Mouse (Mus musculus) hematopoietic stem cell, adult 5-6 weeks (primary cell): Measurements from ENCODE around the gene Zfp90. TPM values are rescaled to one million over a fixed set of nuclear protein-coding genes. Genes with fewer than 3 reads are reported as not detected.
"Not testable (repeated sequence)": the region's sequence is repeated elsewhere in the genome, so short reads cannot be mapped to it uniquely, and the experiment has no call there.

Experiments used
- ATAC-seq, 2 experiments: fragments of 125-278 bp in 1 of 2; replicated peaks in 1 of 2; 2 replicates each; pipeline ENCODE4 v1.8.0; 2016 to 2017; ENCODE audit warnings: inconsistent platforms in 2 of 2, mild to moderate bottlenecking in 2 of 2, moderate number of reproducible peaks in 2 of 2, low read depth in 1 of 2, moderate TSS enrichment in 1 of 2; ENCODE audit not compliant: low FRiP score in 2 of 2, poor library complexity in 2 of 2, severe bottlenecking in 2 of 2, insufficient read depth in 1 of 2, low TSS enrichment in 1 of 2
- total RNA-seq: library from RNA; stranded (forward); fragments of 172-1452, 232-1000 nt; gene quantifications from 2 replicates; pipeline ENCODE4 v1.2.3, GENCODE M21; 2017

Zfp90 gene
- total RNA-seq, 1 experiment from 2014 or later = 16.1 TPM

GRCm38 (mm10) chr8:106417692-106418091 lies 2.6 kb downstream of the Zfp90 start:
- ATAC-seq = no peak

GRCm38 (mm10) chr8:106431088-106431487 lies 16.0 kb downstream of the Zfp90 start:
- no peak for ATAC-seq

GRCm38 (mm10) chr8:106431952-106432351 lies 16.8 kb downstream of the Zfp90 start:
- ATAC-seq = not testable (repeated sequence)

- ATAC-seq = peak; percentile 76
Observed at GRCm38 (mm10) chr8:106432954-106433570, 17.9 kb downstream of the Zfp90 start.

GRCm38 (mm10) chr8:106433667-106434066 lies 18.5 kb downstream of the Zfp90 start:
- no peak for ATAC-seq

- no peak for ATAC-seq
Observed at GRCm38 (mm10) chr8:106437781-106438180, 22.7 kb downstream of the Zfp90 start.

GRCm38 (mm10) chr8:106440146-106440545 lies 25.0 kb downstream of the Zfp90 start:
- no peak for ATAC-seq

- no peak for ATAC-seq
Observed at GRCm38 (mm10) chr8:106442740-106443139, 27.6 kb downstream of the Zfp90 start.

- ATAC-seq = no peak
Observed at GRCm38 (mm10) chr8:106451301-106452085, 36.4 kb downstream of the Zfp90 start.

GRCm38 (mm10) chr8:106452701-106453481 lies 37.8 kb downstream of the Zfp90 start:
- ATAC-seq = no peak

- no peak for ATAC-seq
Observed at GRCm38 (mm10) chr8:106454036-106454435, 38.9 kb downstream of the Zfp90 start.

GRCm38 (mm10) chr8:106462131-106462530 lies 47.0 kb downstream of the Zfp90 start:
- ATAC-seq = no peak

- no peak for ATAC-seq
Observed at GRCm38 (mm10) chr8:106463795-106464194, 48.7 kb downstream of the Zfp90 start.

GRCm38 (mm10) chr8:106469485-106469884 lies 54.4 kb downstream of the Zfp90 start:
- ATAC-seq = no peak

GRCm38 (mm10) chr8:106474001-106474400 lies 58.9 kb downstream of the Zfp90 start:
- ATAC-seq = no peak
